In genomic region chr8:127139154-127139553, GRCm38 (mm10) we compare ENCODE assay signal across 7 mouse cellular contexts.
DNase-seq lines count a peak whose midpoint lies in the region; TF ChIP-seq lines count a peak whose summit lies in the region.

No protein-coding gene starts in this region.

- no peak overlapping the region for H3K4me3 ChIP-seq in left cerebral cortex, adult 2 months
- no peak overlapping the region for H3K4me3 ChIP-seq in small intestine, adult 2 months (ENCODE audit: low read depth, low read length)

- H3K27ac ChIP-seq in left cerebral cortex, adult 2 months: no peak overlapping the region
- no peak overlapping the region for H3K27ac ChIP-seq in small intestine, adult 2 months (ENCODE audit: insufficient read depth, low read depth, low read length)

- no peaks in the 10 kb centered on the region for H3K36me3 ChIP-seq in small intestine, adult 2 months (ENCODE audit: control insufficient read depth, insufficient read depth, low read length)

- intact Hi-C loops in left cerebral cortex, adult 2 months (cut with DNase I): loop anchor here (1.0 to 5.0 kb wide), 4 partner anchors 38 to 153 kb away; no protein-coding TSS in a partner anchor

- 21% methylated on average over 1 of the region's 1 CpGs for WGBS in small intestine, adult 2 months

- peak; percentile 82 for DNase-seq in ZHBTc4 (ENCODE audit: low read depth, low spot score)
- peak; percentile 90 to 91 for DNase-seq in cerebellum, postnatal 10 days
- DNase-seq in gastrocnemius, adult 18-20 months (ENCODE audit: low spot score): peak; percentile 89
- peak; percentile 64 for DNase-seq in hindlimb bud, embryonic 11.5 days (ENCODE audit: extremely low spot score, low read depth, low spot score)
- DNase-seq in left cerebral cortex, adult 2 months (ENCODE audit: extremely low spot score in 1 of 2, low spot score in 2 of 2): peak; percentile 71 to 74
- DNase-seq in mesoderm, embryonic 11.5 days (ENCODE audit: low read depth, low spot score): peak; percentile 72

- no peak for TF ChIP-seq POLR2A in small intestine, adult 2 months (IDR thresholded peaks at IDR 0.05; ENCODE audit: low read depth, low read length)

- peaks cover 7% of the 10 kb centered on the region; the same call in 1 of the 2 replicates for H3K4me1 ChIP-seq in small intestine, adult 2 months (ENCODE audit: control insufficient read depth, insufficient read depth, insufficient read length, low read length)

- peak; percentile 93 for TF ChIP-seq CTCF in left cerebral cortex, adult 2 months (IDR thresholded peaks at IDR 0.05)
- TF ChIP-seq CTCF in small intestine, adult 2 months (IDR thresholded peaks at IDR 0.05; ENCODE audit: extremely low read depth, insufficient read length, insufficient replicate concordance, low read depth, low read length): peak; percentile 59; the same call in 1 of the 2 replicates

- H3K27me3 ChIP-seq in small intestine, adult 2 months (ENCODE audit: control insufficient read depth, insufficient read depth, low read length): no peaks in the 10 kb centered on the region
